11 mouse cellular contexts compared by ENCODE assay signal in the genomic region with DNA sequence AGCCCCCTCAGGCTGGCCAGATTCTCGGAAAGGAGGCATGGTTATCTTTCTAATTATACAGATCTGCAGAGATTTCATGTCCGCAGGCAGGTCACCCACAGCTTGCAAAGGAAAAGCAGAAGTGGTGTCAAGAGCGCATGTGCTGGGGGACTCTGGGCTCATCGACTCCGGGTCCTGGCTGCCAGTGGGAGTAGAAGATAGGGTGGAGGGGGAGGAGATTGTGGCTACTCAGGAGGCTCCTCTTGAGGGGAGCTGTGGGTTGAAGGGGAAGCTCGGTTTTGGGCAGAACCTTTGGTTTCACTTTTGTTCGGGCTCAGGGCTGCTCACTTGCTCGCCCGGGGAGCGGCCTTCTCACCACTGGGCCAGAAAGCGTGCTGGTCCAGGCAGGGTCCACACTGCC.
DNase-seq lines count a peak whose midpoint lies in the region; ATAC-seq lines count a peak whose summit lies in the region.
"Had no signal": no experiment of that assay in that cellular context is flagged by ENCODE, and none has a peak within 500 bp of the region (broad histone marks: within the 10 kb centered on the region; RNA-seq: fewer than 3 reads in every experiment).

No protein-coding gene starts in this region.

- no peak overlapping the region; the same call in 1 of the 2 replicates for H3K4me3 ChIP-seq in liver, embryonic 15.5 days (replicated peaks)
- H3K4me3 ChIP-seq: hindbrain, embryonic 15.5 days; layer of hippocampus, adult 2 months had no signal

- H3K27ac ChIP-seq in liver, embryonic 15.5 days (replicated peaks): no peak overlapping the region
- H3K27ac ChIP-seq: hindbrain, embryonic 15.5 days; layer of hippocampus, adult 2 months had no signal

- no peak overlapping the region for H3K9ac ChIP-seq in liver, embryonic 15.5 days
- H3K9ac ChIP-seq: hindbrain, embryonic 15.5 days had no signal

- peak; percentile 14 for DNase-seq in gastrocnemius, postnatal 25 days
- no peak for DNase-seq in gastrocnemius, adult 18-20 months (ENCODE audit: low spot score)
- DNase-seq in spleen, postnatal 36 days (ENCODE audit: low spot score in 2 of 2): peak; percentile 21 to 34
- no peak for DNase-seq in ovary, postnatal 36 days (ENCODE audit: low spot score)
- no peak for DNase-seq in kidney, postnatal 4 days
- DNase-seq: cerebellum, postnatal 14 days had no signal

- no peaks in the 10 kb centered on the region for H3K9me3 ChIP-seq in liver, embryonic 15.5 days (replicated peaks)
- H3K9me3 ChIP-seq: hindbrain, embryonic 15.5 days had no signal

- ATAC-seq in activated CD4-positive, CD25-positive, alpha-beta regulatory T cell, adult 4 months: peak; percentile 99
- ATAC-seq in liver, embryonic 15.5 days (ENCODE audit: insufficient read depth): no peak
- no peak for ATAC-seq in erythroid progenitor cell, adult 5-6 weeks (replicated peaks; ENCODE audit: low FRiP score, poor library complexity, severe bottlenecking)

- no peaks in the 10 kb centered on the region for H3K27me3 ChIP-seq in liver, embryonic 15.5 days
- H3K27me3 ChIP-seq: hindbrain, embryonic 15.5 days had no signal

- H3K4me2 ChIP-seq in liver, embryonic 15.5 days: peak overlapping the region; percentile 44; the same call in 1 of the 2 replicates
- H3K4me2 ChIP-seq: hindbrain, embryonic 15.5 days had no signal

- no peaks in the 10 kb centered on the region for H3K4me1 ChIP-seq in liver, embryonic 15.5 days (replicated peaks)
- H3K4me1 ChIP-seq: hindbrain, embryonic 15.5 days had no signal

- WGBS in liver, embryonic 15.5 days (ENCODE audit: insufficient replicate concordance): 34% methylated on average over 11 of the region's 11 CpGs

- H3K36me3 ChIP-seq in liver, embryonic 15.5 days (replicated peaks): no peaks in the 10 kb centered on the region
- H3K36me3 ChIP-seq: hindbrain, embryonic 15.5 days had no signal

Comparison
In these comparisons a context has a peak if more than half of its experiments do, and no peak if none do; other contexts are left out.
1. DNase-seq: peak in gastrocnemius, postnatal 25 days (single experiment) and spleen, postnatal 36 days (2 of 2); none in gastrocnemius, adult 18-20 months (single experiment), ovary, postnatal 36 days (single experiment) and kidney, postnatal 4 days (0 of 2).